Mouse (Mus musculus): ENCODE results near the gene Olfr1264. TPM values are rescaled to one million over a fixed set of nuclear protein-coding genes. Genes with fewer than 3 reads are reported as not detected.

Gene Olfr1264
- polyA plus RNA-seq (2014; fragmentation: Illumina TruSeq; extraction: RNeasy Lipid Tissue Mini Kit (QIAGEN cat#74804); ENCODE audit: low read depth, low replicate concordance), result not detected

DNA sequence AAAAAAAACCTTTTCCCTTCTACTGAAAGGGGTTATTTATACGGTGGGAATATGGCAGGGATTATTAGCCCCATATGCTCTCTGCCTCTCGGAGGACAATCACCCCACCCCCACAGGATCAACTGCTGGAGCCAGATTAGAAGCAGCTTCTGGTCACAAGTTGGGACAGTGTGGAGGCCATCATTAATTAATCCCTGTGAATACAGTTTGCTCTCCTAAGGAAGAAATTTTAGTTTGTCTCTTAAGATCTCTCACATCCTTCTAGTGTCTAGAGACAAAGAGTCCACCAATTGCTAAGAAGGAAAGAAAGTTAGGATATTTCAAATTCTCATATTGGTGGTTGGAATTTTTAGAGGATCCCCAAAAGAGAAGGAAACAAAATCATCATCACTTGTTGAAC lies at the start of gene Olfr1264:
TSS of gene Olfr1264 (minus strand) at position 101 of the 400 bp plus-strand sequence.

DNA sequence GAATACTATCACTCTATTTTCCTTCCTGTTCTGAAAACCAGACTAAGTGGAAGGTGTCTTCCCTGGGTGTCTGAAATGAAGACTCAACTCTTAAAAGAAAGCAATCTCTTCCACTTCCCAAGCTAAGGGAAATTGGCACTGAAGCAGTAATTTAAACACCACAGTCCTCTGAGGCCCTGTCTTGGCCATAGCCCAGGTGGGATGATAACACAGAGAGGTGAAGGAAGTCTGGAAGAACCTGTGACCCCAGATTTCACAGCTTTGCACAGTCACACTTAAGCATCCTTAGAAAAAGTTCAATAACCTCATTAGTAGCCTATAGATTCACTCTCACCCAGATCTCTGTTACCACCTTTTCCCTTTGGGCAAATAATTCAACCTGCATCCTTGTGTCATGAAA lies 38.1 kb upstream of the Olfr1264 start, which contains the start of gene Olfr140:
TSS of gene Olfr140 (minus strand) at position 101 of the 400 bp plus-strand sequence.

DNA sequence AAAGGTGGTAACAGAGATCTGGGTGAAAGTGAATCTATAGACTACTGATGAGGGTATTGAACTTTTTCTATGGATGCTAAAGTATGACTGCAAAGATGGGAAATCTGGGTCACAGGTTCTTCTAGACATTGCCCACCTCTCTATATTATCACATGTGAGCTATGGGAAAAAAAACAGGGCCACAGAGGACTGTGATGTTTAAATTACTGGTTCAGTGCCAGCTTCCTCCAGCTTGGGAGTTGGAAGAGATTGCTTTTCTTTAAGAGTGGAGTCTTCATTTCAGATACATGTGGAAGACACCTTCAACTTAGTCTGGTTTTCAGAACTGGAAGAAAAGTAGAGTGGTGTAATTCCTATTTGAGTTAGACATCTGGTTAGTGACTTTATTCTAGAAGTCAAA lies 9.7 kb upstream of the Olfr1264 start, which contains the start of gene Olfr1265:
TSS of gene Olfr1265 (plus strand) at position 301 of the 400 bp plus-strand sequence.

DNA sequence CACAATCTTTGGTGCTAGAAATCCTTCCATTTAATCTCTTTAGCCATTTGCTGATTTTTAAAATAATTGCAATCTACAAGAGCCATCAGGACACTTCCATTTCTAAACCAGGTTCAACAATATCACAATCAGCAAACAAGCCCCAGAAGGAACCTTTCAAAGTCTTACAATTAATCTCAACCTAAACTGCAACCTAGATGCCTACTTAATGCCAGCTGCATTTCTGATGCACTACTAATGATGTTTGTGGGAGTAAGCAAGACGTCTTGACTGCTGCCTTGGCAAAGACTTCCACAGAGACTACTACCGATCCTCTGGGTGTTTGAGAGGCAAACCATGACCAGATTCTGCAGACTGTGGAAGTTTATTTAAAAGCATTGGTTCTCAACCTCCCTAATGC lies 13.5 kb downstream of the Olfr1264 start, which contains the start of gene Olfr1263:
TSS of gene Olfr1263 (plus strand) at position 301 of the 400 bp plus-strand sequence.

DNA sequence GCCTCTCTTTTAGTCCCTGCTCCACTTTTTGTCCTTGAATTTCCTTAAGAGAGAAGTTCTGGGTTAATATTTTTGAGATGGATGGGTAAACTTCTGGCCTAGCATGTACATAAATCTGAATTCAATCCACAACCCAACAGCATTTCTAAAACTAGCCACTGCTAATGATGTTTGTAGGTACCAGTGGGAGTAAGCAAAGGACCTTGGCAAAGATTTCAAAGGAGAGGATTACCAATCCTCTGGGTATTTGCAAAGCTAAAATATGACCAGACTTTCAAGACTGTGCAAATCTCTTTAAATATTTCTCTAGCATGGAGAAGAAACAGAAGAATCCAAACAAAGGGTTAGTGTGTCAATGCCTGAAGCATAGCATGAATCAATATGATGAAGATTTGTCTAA lies 25.5 kb downstream of the Olfr1264 start, which contains the start of gene Olfr1262:
TSS of gene Olfr1262 (plus strand) at position 301 of the 400 bp plus-strand sequence.

DNA sequence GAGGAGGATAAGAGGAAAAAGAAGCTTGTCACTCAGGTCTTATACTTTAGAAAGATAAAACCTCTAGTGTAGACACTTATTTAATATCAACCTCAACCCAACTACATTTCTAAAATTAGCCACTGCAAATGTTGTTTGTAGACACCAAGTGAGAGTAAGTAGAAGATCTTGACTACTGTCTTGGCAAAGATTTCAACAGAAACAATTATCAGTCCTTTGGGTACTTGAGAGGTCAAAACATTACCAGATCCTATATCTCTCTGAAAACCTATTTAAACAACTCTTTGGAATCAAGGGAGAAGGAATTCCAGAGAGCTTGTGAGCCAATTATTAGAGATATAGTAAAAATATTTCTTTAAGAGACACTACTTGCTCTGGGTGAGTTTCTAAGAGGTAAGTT lies 34.5 kb downstream of the Olfr1264 start, which contains the start of gene Olfr1261:
TSS of gene Olfr1261 (plus strand) at position 301 of the 400 bp plus-strand sequence.

DNA sequence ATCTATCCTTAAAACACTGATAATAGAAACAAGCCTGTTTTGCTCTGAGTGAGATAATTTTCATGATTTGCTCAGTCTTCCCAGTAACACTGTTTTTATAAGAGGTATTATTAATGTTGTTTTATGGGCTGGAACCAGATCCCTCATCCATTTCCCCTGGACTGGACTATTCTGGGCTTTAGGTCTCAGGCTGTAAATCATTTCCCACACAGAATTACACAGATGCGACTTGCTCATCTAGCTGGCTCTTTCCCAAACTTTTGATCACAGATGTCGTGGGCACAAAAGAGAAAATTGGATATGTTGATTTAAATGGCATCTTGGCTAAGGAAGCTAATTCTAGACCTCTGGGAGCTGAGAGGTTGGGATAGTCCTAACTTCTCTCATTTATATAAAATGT lies 51.2 kb downstream of the Olfr1264 start, which contains the start of gene Olfr1260:
TSS of gene Olfr1260 (plus strand) at position 157 of the 400 bp plus-strand sequence.

Other genes starting within 250 kb of the Olfr1264 start
- not detected for gene Olfr1254, start 232.0 kb downstream of the Olfr1264 start, polyA plus RNA-seq (2014; fragmentation: Illumina TruSeq; extraction: RNeasy Lipid Tissue Mini Kit (QIAGEN cat#74804); ENCODE audit: low read depth, low replicate concordance)
- not detected for gene Olfr1255, start 213.5 kb downstream of the Olfr1264 start, polyA plus RNA-seq (2014; fragmentation: Illumina TruSeq; extraction: RNeasy Lipid Tissue Mini Kit (QIAGEN cat#74804); ENCODE audit: low read depth, low replicate concordance)
- gene Olfr1256, start 184.0 kb downstream of the Olfr1264 start, polyA plus RNA-seq (2014; fragmentation: Illumina TruSeq; extraction: RNeasy Lipid Tissue Mini Kit (QIAGEN cat#74804); ENCODE audit: low read depth, low replicate concordance), result not detected
- gene Olfr48, start 177.4 kb downstream of the Olfr1264 start, polyA plus RNA-seq (2014; fragmentation: Illumina TruSeq; extraction: RNeasy Lipid Tissue Mini Kit (QIAGEN cat#74804); ENCODE audit: low read depth, low replicate concordance), result not detected
- not detected for gene Olfr1257, start 147.1 kb downstream of the Olfr1264 start, polyA plus RNA-seq (2014; fragmentation: Illumina TruSeq; extraction: RNeasy Lipid Tissue Mini Kit (QIAGEN cat#74804); ENCODE audit: low read depth, low replicate concordance)
- not detected for gene Olfr1258, start 98.3 kb downstream of the Olfr1264 start, polyA plus RNA-seq (2014; fragmentation: Illumina TruSeq; extraction: RNeasy Lipid Tissue Mini Kit (QIAGEN cat#74804); ENCODE audit: low read depth, low replicate concordance)
- gene Olfr1259, start 76.9 kb downstream of the Olfr1264 start, polyA plus RNA-seq (2014; fragmentation: Illumina TruSeq; extraction: RNeasy Lipid Tissue Mini Kit (QIAGEN cat#74804); ENCODE audit: low read depth, low replicate concordance), result not detected
- not detected for gene Olfr1260, start 51.2 kb downstream of the Olfr1264 start, polyA plus RNA-seq (2014; fragmentation: Illumina TruSeq; extraction: RNeasy Lipid Tissue Mini Kit (QIAGEN cat#74804); ENCODE audit: low read depth, low replicate concordance)
- gene Olfr1261, start 34.4 kb downstream of the Olfr1264 start, polyA plus RNA-seq (2014; fragmentation: Illumina TruSeq; extraction: RNeasy Lipid Tissue Mini Kit (QIAGEN cat#74804); ENCODE audit: low read depth, low replicate concordance), result not detected
- not detected for gene Olfr1262, start 25.4 kb downstream of the Olfr1264 start, polyA plus RNA-seq (2014; fragmentation: Illumina TruSeq; extraction: RNeasy Lipid Tissue Mini Kit (QIAGEN cat#74804); ENCODE audit: low read depth, low replicate concordance)
- not detected for gene Olfr1263, start 13.4 kb downstream of the Olfr1264 start, polyA plus RNA-seq (2014; fragmentation: Illumina TruSeq; extraction: RNeasy Lipid Tissue Mini Kit (QIAGEN cat#74804); ENCODE audit: low read depth, low replicate concordance)
- gene Olfr1265, start 9.8 kb upstream of the Olfr1264 start, polyA plus RNA-seq (2014; fragmentation: Illumina TruSeq; extraction: RNeasy Lipid Tissue Mini Kit (QIAGEN cat#74804); ENCODE audit: low read depth, low replicate concordance), result not detected
- gene Olfr140, start 38.0 kb upstream of the Olfr1264 start, polyA plus RNA-seq (2014; fragmentation: Illumina TruSeq; extraction: RNeasy Lipid Tissue Mini Kit (QIAGEN cat#74804); ENCODE audit: low read depth, low replicate concordance), result not detected
- not detected for gene Olfr1269, start 95.8 kb upstream of the Olfr1264 start, polyA plus RNA-seq (2014; fragmentation: Illumina TruSeq; extraction: RNeasy Lipid Tissue Mini Kit (QIAGEN cat#74804); ENCODE audit: low read depth, low replicate concordance)
- not detected for gene Olfr32, start 116.7 kb upstream of the Olfr1264 start, polyA plus RNA-seq (2014; fragmentation: Illumina TruSeq; extraction: RNeasy Lipid Tissue Mini Kit (QIAGEN cat#74804); ENCODE audit: low read depth, low replicate concordance)
- not detected for gene Olfr1270, start 127.5 kb upstream of the Olfr1264 start, polyA plus RNA-seq (2014; fragmentation: Illumina TruSeq; extraction: RNeasy Lipid Tissue Mini Kit (QIAGEN cat#74804); ENCODE audit: low read depth, low replicate concordance)
- not detected for gene Olfr1506, start 198.9 kb upstream of the Olfr1264 start, polyA plus RNA-seq (2014; fragmentation: Illumina TruSeq; extraction: RNeasy Lipid Tissue Mini Kit (QIAGEN cat#74804); ENCODE audit: low read depth, low replicate concordance)
- gene Olfr142, start 232.0 kb upstream of the Olfr1264 start, polyA plus RNA-seq (2014; fragmentation: Illumina TruSeq; extraction: RNeasy Lipid Tissue Mini Kit (QIAGEN cat#74804); ENCODE audit: low read depth, low replicate concordance), result not detected
- gene Olfr1271, start 245.5 kb upstream of the Olfr1264 start, polyA plus RNA-seq (2014; fragmentation: Illumina TruSeq; extraction: RNeasy Lipid Tissue Mini Kit (QIAGEN cat#74804); ENCODE audit: low read depth, low replicate concordance), result not detected

Measured in adipose tissue, adult 10 weeks (tissue).